Mouse (Mus musculus) embryonic facial prominence, embryonic 10.5 days (tissue): Measurements from ENCODE around the gene Pcnx. TPM values are rescaled to one million over a fixed set of nuclear protein-coding genes. Genes with fewer than 3 reads are reported as not detected.

Experiments
- DNase-seq: peaks from one replicate; pipeline ENCODE4 v3.0.0-alpha.2; 2017; ENCODE audit warnings: low spot score
- H3K27ac ChIP-seq: fragments of 300-500 bp; sonication (generic); replicated peaks from 2 replicates; pipeline ENCODE4 v1.5.1; 2016; ENCODE audit warnings: mild to moderate bottlenecking
- H3K27me3 ChIP-seq: fragments of 300-500 bp; sonication (generic); replicated peaks from 2 replicates; pipeline ENCODE4 v1.6.1; 2016; ENCODE audit warnings: low read depth, mild to moderate bottlenecking; ENCODE audit not compliant: poor library complexity, severe bottlenecking
- H3K36me3 ChIP-seq: fragments of 300-500 bp; sonication (generic); replicated peaks from 2 replicates; pipeline ENCODE4 v1.6.1; 2016; ENCODE audit warnings: mild to moderate bottlenecking, moderate library complexity
- H3K4me1 ChIP-seq: fragments of 300-500 bp; sonication (generic); 2 replicates; pipeline ENCODE4 v1.6.1; 2016
- H3K4me3 ChIP-seq: fragments of 300-500 bp; sonication (generic); 2 replicates; pipeline ENCODE4 v1.5.1; 2016; ENCODE audit warnings: mild to moderate bottlenecking, moderate library complexity
- H3K9me3 ChIP-seq: fragments of 300-500 bp; sonication (generic); 2 replicates; pipeline ENCODE4 v1.6.1; 2016; ENCODE audit warnings: mild to moderate bottlenecking
- WGBS: fragments of 180-500 bp; shearing (Covaris S2); methylation state at CpG from one replicate; pipeline ENCODE4 v1.1.7; 2016; 5-methylcytosine and 5-hydroxymethylcytosine counted together
- polyA plus RNA-seq: library from polyadenylated mRNA; unstranded; fragments of >200 nt; fragmentation: Nextera tagmentation; extraction: Ambion mirVana; gene quantifications from 2 replicates; pipeline ENCODE4 v1.2.1, GENCODE M21; 2016

Gene Pcnx
- polyA plus RNA-seq, 1 experiment from 2014 or later = 12.5 TPM

DNA sequence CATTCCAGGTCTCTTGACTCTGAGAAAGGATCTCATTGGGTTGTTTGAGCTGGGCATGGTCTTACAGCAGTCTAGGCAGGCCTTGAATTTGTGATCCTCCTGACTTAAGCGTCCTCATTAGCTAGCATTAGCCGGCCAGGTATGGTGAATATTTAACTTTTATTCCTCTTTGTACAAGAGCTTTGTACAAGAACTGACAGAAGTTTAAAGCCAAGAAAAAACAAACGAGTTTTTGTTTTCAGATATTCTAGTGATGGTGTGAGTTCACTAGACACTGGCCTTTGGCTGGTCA lies 24.2 kb downstream of the Pcnx start:
- WGBS = 87% methylated on average over 3 of the region's 3 CpGs
- H3K27me3 ChIP-seq = no peaks in the 10 kb centered on the region
- H3K4me3 ChIP-seq = no peak overlapping the region
- no peak overlapping the region for H3K27ac ChIP-seq
- H3K9me3 ChIP-seq = no peaks in the 10 kb centered on the region
- peaks cover 13% of the 10 kb centered on the region for H3K4me1 ChIP-seq
- 0 out of 2 replicates have a peak, but pooled peaks cover 3% of the 10 kb centered on the region for H3K36me3 ChIP-seq
- DNase-seq = no peak

DNA sequence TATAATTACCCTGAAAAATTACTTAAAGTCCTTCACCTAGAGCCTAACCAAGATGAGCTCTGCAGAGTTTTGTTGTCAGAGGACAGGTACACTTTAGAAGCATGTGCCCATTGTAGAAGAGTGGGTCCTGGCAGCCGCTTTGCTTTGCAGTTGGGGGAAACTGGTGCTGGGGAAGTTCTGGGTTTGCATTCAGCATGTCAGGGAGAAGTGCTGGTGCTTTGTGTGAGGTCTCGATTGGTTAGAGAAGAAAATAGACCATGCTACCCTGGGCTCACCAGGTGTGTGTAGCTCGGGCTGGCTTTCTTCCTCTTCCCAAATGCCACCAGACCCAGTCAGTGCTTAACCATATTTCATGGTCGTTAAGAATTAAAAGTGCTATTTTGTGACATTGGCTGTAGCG lies 25.2 kb downstream of the Pcnx start:
- Histone ChIP-seq H3K27me3 (no peaks in the 10 kb centered on the region), H3K27ac (no peak overlapping the region), H3K4me1 (peaks cover 13% of the 10 kb centered on the region), H3K4me3 (no peak overlapping the region), H3K9me3 (no peaks in the 10 kb centered on the region), H3K36me3 (0 out of 2 replicates have a peak, but pooled peaks cover 3% of the 10 kb centered on the region)
- WGBS = 86% methylated on average over 5 of the region's 5 CpGs
- DNase-seq = no peak

DNA sequence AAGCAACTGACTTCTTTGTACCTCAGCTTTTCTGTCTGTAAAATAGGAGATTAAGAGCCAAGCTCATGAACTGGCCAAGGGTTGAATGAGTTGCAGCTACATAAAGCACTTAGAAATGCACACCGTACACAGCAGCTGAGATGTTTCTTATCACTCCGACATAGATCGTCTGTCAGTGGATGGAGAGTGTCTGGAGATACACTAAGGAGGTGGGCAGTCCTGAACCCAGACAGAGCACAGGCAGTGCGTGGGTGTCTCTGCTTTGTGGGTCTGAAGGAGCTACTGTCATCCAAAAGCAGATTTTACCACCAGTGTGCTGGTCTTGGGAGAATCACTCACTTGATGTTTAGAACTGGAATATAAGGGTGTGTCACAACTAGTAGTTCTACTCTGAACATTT lies 26.2 kb downstream of the Pcnx start:
- Histone ChIP-seq H3K9me3 (no peaks in the 10 kb centered on the region), H3K27ac (no peak overlapping the region), H3K36me3 (0 out of 2 replicates have a peak, but pooled peaks cover 3% of the 10 kb centered on the region), H3K27me3 (no peaks in the 10 kb centered on the region), H3K4me3 (no peak overlapping the region), H3K4me1 (peaks cover 13% of the 10 kb centered on the region)
- WGBS = 88% methylated on average over 4 of the region's 4 CpGs
- no peak for DNase-seq

DNA sequence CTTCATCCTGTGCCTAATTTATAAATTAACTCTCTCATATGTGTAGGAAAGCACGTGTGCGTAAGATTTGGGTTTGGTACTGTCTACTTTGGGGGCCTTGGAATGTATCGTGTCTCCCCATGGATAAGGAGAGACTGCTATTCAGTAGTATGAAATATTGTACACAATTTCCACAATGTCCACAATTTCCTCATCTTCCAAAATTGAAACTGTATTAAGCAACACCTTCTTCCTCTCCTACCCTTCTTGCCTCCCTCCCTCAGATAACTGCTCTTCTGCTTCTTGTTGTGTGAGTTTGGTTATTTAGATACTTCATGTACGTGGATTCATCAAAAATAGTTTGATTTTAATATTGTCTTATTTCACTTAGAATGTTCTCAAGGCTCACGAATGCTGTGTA lies 29.1 kb downstream of the Pcnx start:
- H3K9me3 ChIP-seq = no peaks in the 10 kb centered on the region
- 0 out of 2 replicates have a peak, but pooled peaks cover 3% of the 10 kb centered on the region for H3K36me3 ChIP-seq
- peaks cover 7% of the 10 kb centered on the region for H3K4me1 ChIP-seq
- WGBS = 95% methylated on average over 5 of the region's 5 CpGs
- DNase-seq = no peak
- no peaks in the 10 kb centered on the region for H3K27me3 ChIP-seq
- no peak overlapping the region for H3K4me3 ChIP-seq
- H3K27ac ChIP-seq = no peak overlapping the region

DNA sequence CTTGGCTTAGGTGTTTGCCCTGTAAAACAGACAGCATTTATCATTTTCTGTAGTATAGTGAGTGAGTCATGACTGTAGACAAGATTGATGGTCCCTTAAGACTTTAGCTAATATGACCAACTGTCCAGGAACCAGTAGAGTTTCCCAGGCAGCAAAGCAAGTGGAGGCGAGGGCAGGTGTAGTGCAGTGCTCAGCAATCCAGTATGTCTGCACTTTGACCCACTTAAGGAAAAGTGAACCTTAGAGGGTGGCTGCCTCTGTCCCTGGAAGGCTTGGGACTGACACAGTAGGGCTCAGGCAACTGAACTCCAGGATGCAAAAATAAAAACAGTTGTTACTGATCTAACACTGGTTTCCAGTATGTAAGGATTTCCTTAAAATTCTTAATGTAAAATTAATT lies 32.1 kb downstream of the Pcnx start:
- WGBS = 78% methylated on average over 1 of the region's 1 CpGs
- no peaks in the 10 kb centered on the region for H3K9me3 ChIP-seq

DNA sequence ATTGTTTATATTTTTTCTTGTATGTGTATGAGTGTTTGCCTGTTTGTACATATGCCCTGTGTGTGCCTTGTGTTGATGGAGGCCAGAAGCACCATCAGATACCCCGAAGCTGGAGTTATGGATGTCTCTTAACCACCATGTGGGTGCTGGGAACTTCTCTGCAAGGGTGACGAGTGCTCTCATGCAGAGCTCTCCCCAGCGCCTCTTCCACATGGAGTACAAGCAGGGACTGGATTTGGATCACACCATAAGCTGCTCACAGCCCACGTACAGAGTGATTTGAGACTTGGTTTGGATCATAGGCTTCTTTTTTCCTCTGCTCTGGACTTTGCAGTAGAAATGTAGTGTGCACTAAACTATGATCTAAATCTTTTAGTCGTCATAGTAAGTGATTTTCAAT lies 34.5 kb downstream of the Pcnx start:
- no peak overlapping the region for H3K27ac ChIP-seq
- H3K27me3 ChIP-seq = no peaks in the 10 kb centered on the region
- no peak for DNase-seq
- peaks cover 4% of the 10 kb centered on the region; the same call in 1 of the 2 replicates for H3K4me1 ChIP-seq
- peaks cover 37% of the 10 kb centered on the region for H3K36me3 ChIP-seq
- no peaks in the 10 kb centered on the region for H3K9me3 ChIP-seq
- H3K4me3 ChIP-seq = no peak overlapping the region
- WGBS = 91% methylated on average over 5 of the region's 5 CpGs

More for the DNA sequence above, 32.1 kb downstream of the Pcnx start:
- H3K4me1 ChIP-seq = peaks cover 4% of the 10 kb centered on the region; the same call in 1 of the 2 replicates
- no peak overlapping the region for H3K4me3 ChIP-seq
- no peak for DNase-seq
- H3K27me3 ChIP-seq = no peaks in the 10 kb centered on the region
- H3K27ac ChIP-seq = no peak overlapping the region
- H3K36me3 ChIP-seq = peaks cover 22% of the 10 kb centered on the region

DNA sequence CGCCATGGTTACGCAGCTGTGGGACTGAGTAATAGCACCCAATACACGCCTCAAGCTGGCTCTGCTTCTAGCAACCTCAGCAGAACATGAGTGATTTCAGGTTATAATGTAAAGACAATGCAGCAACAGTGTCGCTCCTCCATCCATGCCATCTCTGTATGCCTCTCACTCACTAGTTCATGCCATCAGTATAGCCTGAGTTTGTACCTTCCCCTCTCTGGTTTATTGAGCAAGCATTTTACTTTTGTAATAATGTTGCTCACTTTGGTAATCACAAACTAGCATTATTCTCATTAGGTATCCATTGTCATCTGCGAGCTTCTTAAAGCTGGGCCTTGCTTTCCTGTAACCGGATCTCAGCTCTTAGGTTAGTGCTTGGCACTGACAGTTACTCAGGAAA lies 36.2 kb downstream of the Pcnx start:
- H3K4me3 ChIP-seq = no peak overlapping the region
- no peaks in the 10 kb centered on the region for H3K9me3 ChIP-seq
- H3K27me3 ChIP-seq = no peaks in the 10 kb centered on the region
- peaks cover 4% of the 10 kb centered on the region; the same call in 1 of the 2 replicates for H3K4me1 ChIP-seq
- H3K36me3 ChIP-seq = peaks cover 39% of the 10 kb centered on the region
- DNase-seq = no peak
- WGBS = 95% methylated on average over 6 of the region's 6 CpGs
- no peak overlapping the region for H3K27ac ChIP-seq

DNA sequence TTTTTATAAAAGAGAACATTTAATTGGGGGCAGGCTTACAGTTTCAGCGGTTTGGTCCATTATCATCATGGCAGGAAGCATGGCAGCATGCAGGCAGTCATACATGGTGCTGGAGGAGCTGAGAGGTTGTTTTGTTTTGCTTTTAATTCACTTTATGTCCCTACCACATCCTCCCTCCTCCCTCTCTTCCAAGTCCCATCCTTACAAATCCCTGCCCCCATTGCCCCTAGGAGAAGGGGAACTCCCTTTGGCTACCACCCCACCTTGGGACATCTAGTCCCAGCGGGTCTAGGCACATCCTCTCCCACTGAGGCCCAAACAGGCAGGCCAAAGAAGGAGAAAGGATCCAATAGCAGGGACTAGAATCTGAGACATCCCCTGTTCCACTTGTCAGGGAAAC lies 44.6 kb downstream of the Pcnx start:
- WGBS = 94% methylated on average over 2 of the region's 2 CpGs
- H3K9me3 ChIP-seq = no peaks in the 10 kb centered on the region
- no peaks in the 10 kb centered on the region for H3K27me3 ChIP-seq
- H3K36me3 ChIP-seq = peaks cover 19% of the 10 kb centered on the region
- H3K4me3 ChIP-seq = no peak overlapping the region
- DNase-seq = no peak
- no peak overlapping the region for H3K27ac ChIP-seq
- H3K4me1 ChIP-seq = peaks cover 4% of the 10 kb centered on the region; the same call in 1 of the 2 replicates

DNA sequence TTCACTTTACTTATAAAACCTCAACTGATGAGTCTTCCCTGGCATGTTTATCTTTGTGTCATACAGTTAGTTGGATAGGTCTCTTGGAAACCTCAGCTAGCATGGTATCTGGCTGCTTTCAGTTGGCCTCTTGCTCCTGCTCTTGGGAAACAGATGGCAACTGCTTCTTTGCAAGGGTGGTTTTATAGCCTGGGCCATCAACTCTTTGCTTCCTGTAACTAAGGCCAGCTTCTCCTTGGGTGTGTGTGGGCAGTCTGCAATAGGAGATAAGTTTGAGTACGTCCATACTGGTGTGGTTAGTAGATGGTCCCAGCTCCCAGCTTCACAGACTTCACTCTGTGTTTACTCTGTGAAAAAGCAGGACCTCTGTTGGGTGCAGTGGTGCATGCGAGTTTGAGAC lies 46.0 kb downstream of the Pcnx start:
- Histone ChIP-seq H3K4me1 (peaks cover 4% of the 10 kb centered on the region; the same call in 1 of the 2 replicates), H3K27me3 (no peaks in the 10 kb centered on the region), H3K27ac (no peak overlapping the region), H3K36me3 (peaks cover 19% of the 10 kb centered on the region), H3K9me3 (no peaks in the 10 kb centered on the region), H3K4me3 (no peak overlapping the region)
- 97% methylated on average over 2 of the region's 2 CpGs for whole genome bisulfite sequencing
- DNase-seq = no peak

DNA sequence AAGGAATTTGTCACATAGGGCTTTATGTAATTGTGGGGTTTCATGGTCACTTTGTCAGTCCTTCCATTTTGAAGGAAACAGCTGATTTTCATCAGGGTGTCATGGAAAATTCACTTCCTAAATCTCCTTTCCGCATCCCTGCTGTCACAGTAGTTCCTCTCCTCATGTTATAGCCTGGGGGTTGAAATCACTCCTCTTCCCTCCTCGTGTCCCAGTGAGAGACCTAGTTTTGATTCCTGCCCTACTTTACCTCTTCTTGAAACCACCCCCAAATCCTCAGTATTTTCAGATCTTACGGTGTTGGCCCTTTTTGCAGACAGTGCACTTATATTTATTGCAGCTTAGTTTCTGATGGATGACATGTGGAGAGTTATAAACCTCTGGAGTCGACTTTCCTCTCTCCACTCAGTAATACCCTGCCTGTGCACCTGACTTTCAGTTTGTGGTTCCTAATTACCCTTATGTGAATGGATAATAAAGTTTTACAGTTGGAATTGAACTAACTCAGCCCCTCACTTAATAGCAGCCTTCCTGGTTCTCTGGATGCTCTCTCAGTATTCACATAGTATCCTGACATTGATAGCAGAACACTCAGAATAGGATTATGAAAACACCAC lies 48.0 kb downstream of the Pcnx start:
- Histone ChIP-seq H3K9me3 (no peaks in the 10 kb centered on the region), H3K4me1 (peaks cover 4% of the 10 kb centered on the region; the same call in 1 of the 2 replicates), H3K4me3 (no peak overlapping the region), H3K27ac (no peak overlapping the region), H3K27me3 (no peaks in the 10 kb centered on the region), H3K36me3 (peaks cover 19% of the 10 kb centered on the region)
- 49% methylated on average over 4 of the region's 4 CpGs for WGBS
- no peak for DNase-seq

DNA sequence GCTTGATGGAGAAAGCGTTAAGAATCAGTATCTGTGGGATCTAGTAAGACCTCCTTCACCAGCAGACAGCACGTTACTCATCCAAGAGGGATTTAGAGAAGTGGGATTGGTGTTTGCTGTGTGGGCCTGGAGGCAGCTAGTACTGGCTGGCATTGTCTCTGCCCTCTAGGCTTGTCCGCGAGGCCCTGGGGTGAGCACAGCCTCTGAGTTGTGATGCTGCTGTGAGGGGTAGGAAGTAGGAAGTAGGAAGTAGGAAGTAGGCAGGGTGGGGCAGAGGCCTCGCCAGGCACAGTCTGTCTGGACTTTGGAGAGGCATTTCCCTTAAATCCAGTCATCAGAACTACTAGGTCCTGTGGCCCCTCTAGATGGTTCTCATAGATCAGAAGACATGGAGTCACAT lies 50.6 kb downstream of the Pcnx start:
- H3K9me3 ChIP-seq = no peaks in the 10 kb centered on the region
- 81% methylated on average over 5 of the region's 5 CpGs for WGBS
- no peak overlapping the region for H3K4me3 ChIP-seq
- H3K27ac ChIP-seq = no peak overlapping the region
- H3K4me1 ChIP-seq = peaks cover 4% of the 10 kb centered on the region; the same call in 1 of the 2 replicates
- no peak for DNase-seq
- H3K27me3 ChIP-seq = no peaks in the 10 kb centered on the region
- peaks cover 22% of the 10 kb centered on the region for H3K36me3 ChIP-seq

DNA sequence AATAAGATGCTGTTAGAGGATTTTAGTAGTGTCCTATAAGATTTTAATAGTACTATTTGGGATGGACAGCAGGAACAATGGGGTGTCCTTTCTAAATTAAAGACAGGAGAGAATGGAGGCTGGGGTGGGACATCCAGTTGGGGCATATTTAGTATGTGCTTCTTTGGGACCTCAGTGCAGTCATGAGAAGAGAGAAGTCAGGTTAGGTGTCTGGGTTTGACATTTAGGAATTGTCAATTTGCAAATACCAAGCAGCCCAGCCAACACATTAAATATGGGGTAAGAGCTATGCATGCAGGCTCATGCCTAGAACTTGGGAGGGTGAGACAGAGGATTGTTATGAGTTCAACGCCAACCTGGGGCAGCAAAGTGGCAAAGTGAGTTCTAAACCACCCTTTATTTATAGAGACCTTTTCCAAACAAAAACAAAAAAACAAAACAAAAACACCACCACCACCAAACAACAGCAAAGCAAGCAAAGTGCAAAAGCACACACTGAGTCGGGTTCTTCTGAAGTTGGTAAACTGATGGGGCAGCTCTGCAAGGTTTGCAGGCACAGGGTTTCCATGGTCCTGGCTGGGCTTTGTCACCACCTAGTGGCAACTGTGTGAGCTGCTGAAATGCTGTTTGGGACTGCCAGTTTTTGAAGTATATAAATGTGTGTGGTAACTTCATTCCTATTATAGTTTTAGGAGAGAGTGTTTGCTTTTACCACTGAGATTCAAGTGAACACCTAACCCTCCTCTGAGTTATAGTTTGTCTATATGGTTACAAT lies 55.5 kb downstream of the Pcnx start:
- no peaks in the 10 kb centered on the region for H3K4me1 ChIP-seq
- peaks cover 35% of the 10 kb centered on the region for H3K36me3 ChIP-seq
- H3K9me3 ChIP-seq = no peaks in the 10 kb centered on the region
- WGBS = 60% methylated on average over 2 of the region's 2 CpGs
- H3K4me3 ChIP-seq = no peak overlapping the region
- H3K27me3 ChIP-seq = no peaks in the 10 kb centered on the region
- no peak overlapping the region for H3K27ac ChIP-seq
- DNase-seq = peak; percentile 70

DNA sequence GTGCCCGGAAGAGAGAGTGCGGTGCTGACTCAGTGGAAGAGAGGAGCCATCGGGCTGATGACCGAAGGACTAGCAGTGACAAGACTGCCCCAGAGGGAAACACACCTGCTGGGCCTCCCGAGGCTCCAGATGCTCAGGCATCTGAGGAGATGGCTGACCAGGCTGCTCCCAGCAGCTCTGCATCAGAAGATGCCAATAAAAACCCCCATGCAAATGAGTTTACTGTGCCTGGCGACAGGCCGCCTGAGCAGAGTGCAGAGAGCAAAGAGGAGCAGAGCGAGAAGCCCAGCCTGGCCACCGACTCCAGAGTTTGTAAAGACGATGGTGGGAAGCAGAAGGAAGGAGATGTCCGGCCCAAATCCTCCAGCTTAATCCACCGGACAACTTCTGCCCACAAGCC lies 58.5 kb downstream of the Pcnx start:
- H3K27ac ChIP-seq = no peak overlapping the region
- no peaks in the 10 kb centered on the region for H3K27me3 ChIP-seq
- no peak for DNase-seq
- no peaks in the 10 kb centered on the region for H3K4me1 ChIP-seq
- H3K4me3 ChIP-seq = no peak overlapping the region
- 89% methylated on average over 12 of the region's 12 CpGs for WGBS
- peaks cover 32% of the 10 kb centered on the region for H3K36me3 ChIP-seq
- H3K9me3 ChIP-seq = no peaks in the 10 kb centered on the region
